Mouse (Mus musculus): ENCODE data around the gene Csnk1g1.

Csnk1g1 gene

DNA sequence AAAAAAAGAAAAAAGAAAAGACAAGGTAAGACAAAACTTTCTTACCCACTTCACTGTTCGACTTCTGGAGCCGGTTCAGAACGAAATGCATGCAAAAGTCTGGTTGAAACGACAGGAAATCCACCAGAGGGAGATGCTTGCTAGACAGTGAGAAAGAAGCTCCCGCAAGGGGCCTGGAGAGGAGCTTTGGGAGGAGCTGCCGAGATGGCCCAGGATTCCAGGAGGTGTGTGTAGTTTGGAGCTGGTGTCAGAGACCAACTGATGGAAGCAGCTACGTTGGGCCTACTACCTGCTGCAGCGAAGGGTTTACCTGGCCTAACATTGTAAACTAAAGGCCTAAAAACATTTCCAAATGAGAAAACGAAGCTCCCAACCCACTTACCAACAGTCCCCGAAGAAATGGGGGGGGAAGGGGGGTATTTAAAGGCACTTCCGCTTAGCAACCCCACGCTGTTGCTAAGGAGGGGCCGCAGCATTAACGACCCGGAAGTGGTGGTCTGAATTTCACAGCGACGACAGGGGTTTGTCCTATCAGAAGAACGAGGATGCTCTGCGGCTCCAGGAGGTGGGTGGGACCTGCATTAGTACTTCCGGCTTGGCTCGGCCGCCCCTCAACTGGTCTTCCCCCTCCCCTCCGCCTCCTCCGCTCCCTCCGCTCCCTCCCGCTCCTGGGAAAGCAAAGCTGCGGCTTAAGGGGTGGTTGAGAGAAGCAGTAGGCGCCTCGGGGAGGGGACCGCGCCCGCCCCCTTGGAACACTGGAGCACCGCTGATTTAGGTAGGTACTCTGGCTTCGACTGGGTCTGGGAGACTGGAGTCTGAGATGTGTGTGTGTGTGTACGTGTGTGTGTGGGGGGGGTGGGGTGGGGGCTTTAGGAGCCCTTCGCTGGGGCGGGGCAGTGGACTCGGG, at the start of gene Csnk1g1, which contains the start of gene Trip4:
Gene Csnk1g1, plus strand, starts transcription at position 531 of the 907 bp plus-strand sequence.
Gene Trip4, minus strand, starts transcription at position 401 of the 907 bp plus-strand sequence.
- peak; percentile 96 for DNase-seq (ENCODE audit: low spot score)

DNA sequence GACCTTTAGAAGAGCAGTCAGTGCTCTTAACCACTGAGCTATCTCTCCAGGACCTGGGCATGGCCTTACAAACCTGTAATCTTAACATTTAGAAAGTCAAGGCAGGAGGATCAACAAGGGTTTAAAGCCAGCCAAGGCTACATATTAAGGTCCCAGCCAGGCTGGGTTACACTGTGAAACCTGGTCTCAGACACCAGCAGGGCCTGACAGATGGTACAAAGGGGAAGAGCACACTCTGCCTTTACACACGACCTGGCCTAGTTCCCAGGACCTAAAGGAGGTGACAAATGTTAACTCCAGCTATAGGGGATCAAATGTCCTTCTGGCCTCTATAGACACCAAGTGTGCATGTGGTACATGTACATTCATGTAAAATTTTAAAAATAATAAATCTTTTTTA, 49.1 kb upstream of the Csnk1g1 start:
- DNase-seq (ENCODE audit: low spot score) = no peak

DNA sequence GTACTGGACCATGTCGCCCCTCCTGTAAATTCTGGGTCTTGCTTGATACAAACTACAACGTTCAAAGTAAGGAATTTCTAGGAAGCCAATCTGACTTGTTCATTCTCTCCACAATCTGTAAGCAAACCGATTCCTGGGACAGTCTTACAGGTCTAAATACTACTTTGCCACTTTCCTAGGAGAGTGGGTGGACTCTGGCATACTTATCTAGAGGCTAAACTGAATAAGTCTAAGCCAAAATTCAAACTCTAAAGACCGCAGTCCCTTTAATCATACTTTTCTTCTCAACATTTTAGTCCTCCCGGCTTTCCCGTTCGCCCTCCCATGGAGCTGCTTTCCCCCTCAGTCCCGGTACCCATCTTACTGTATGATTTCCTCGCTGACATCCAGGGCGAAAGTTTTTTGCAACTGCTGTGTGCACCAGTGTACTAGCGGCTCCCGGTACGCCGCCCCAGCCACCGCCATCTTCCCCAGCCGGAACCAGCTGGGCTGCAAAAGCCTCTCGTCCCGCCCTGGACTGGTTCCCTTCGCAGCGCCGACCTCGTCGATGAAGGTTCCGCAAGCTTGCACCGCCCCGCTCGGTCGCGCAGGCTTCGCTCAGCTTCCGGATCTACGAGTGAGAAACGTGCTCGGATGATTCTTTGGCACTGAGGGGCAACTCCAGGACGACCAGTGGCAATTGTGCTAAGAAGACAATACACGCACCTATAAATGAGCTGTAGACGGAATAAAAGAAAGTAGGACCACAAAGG, 24.0 kb upstream of the Csnk1g1 start:
- peak; percentile 72 for DNase-seq (ENCODE audit: low spot score)

- DNase-seq (ENCODE audit: low spot score) = no peak
Measured at GRCm38 (mm10) chr9:65890143-65890628, 18.5 kb upstream of the Csnk1g1 start, which contains the start of gene Pclaf. Gene Pclaf (plus strand): TSS chr9:65890237.

DNA sequence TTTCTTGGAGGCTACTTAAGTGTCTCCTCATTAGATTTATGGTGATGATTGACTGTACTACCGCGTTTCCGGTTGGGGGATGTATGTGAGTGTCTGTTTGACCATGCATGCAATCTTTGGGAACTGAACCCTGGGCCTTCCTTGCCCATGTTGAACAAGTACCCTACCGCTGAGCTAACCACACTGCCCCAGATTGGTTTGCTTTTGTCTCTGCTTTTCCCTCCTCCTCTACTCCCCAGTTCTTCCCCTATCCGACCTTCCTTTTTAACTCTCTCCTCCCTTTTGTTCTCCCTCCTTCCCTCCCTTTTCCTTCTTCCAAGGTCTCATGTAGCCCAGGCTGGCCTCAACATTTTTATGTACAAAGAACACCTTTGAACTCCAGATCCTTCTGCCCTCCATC, 17.6 kb upstream of the Csnk1g1 start:
- no peak for DNase-seq (ENCODE audit: low spot score)

- DNase-seq (ENCODE audit: low spot score) = no peak
Measured at GRCm38 (mm10) chr9:65896977-65897376, 11.7 kb upstream of the Csnk1g1 start.

GRCm38 (mm10) chr9:65902879-65903278, 5.8 kb upstream of the Csnk1g1 start:
- DNase-seq (ENCODE audit: low spot score) = no peak

DNA sequence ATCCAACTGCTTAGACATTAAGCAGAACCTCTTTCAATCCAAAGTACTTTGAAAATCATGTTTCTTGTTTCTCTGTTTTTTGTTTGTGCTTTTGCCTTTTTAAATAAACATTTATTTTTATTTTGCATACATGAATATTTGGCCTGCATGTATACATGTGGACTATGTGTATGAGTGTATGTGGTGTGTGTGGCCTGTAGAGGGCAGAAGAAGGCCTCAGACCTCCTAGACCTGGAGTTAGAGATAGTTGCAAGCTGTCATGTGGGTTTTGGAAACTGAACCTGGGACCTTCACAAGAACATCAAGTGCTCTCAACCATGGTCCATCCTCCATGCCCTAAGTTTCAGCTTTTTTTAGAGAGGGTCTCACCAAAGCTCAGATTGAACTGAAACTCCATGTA, 5.3 kb upstream of the Csnk1g1 start:
- DNase-seq (ENCODE audit: low spot score) = no peak

- peak; percentile 16 for DNase-seq (ENCODE audit: low spot score)
Measured at GRCm38 (mm10) chr9:65909301-65909801, 627 bp downstream of the Csnk1g1 start.

DNA sequence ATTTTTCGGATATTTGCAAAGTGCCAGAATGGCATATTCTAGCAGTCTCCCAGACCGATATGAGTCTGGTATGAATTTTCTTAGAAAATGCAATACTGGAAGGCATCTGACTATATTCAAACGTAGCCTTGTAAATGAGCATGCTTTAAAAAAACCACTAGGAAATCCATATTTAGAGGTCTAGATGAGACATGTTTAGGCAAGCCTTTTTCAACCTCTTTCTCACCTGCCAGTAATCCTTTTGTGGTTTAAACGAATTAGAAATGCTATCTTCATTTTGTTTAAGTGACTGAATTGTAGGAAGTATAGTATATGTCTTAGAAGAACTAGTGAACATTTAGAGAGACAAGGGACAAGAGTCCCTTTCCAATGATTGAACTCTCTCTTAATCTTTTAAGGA, 1.1 kb downstream of the Csnk1g1 start:
- no peak for DNase-seq (ENCODE audit: low spot score)

- DNase-seq (ENCODE audit: low spot score) = no peak
Measured at GRCm38 (mm10) chr9:65913976-65914375, 5.3 kb downstream of the Csnk1g1 start.

- no peak for DNase-seq (ENCODE audit: low spot score)
Measured at GRCm38 (mm10) chr9:65917015-65917414, 8.3 kb downstream of the Csnk1g1 start.

GRCm38 (mm10) chr9:65928456-65928855, 19.7 kb downstream of the Csnk1g1 start:
- no peak for DNase-seq (ENCODE audit: low spot score)

DNA sequence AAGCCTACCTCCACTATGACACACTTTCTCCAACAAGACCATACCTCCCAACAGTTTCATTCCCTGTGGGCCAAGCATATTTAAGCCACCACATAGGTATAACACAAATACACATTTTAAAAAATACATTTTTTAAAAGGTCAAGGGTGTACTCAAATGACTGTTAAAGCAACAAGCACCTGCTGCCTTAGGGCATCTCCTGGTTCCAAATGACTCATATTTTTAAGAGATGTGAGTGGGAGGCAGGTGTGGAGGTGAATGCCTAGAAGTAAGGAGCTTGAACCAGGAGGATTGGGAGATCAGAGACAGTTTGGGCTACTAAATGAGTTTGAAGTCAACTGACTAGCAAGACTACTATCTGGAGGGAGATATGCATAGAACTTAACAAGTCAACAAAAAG, 21.1 kb downstream of the Csnk1g1 start:
- DNase-seq (ENCODE audit: low spot score) = no peak

DNA sequence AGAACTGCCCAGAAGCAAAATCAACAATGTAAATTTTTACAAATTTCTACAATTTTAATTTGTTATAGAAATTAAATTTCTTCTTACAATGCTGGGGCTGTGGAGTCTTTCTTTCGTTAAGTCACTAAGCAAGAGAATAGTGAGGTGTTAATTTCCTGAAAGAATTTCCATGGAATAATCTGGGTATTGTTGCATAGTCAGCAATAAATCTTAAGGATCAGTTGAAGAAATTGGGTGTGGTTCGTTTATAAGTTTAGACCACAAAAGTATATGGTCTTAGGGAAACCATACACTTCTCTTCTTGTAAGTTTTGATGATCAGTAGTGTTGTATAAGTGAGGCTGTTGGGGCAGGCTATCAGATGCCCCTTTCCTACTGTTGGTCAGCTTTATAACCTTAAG, 28.8 kb downstream of the Csnk1g1 start:
- no peak for DNase-seq (ENCODE audit: low spot score)

- DNase-seq (ENCODE audit: low spot score) = no peak
Measured at GRCm38 (mm10) chr9:65951082-65951587, 42.4 kb downstream of the Csnk1g1 start.

DNA sequence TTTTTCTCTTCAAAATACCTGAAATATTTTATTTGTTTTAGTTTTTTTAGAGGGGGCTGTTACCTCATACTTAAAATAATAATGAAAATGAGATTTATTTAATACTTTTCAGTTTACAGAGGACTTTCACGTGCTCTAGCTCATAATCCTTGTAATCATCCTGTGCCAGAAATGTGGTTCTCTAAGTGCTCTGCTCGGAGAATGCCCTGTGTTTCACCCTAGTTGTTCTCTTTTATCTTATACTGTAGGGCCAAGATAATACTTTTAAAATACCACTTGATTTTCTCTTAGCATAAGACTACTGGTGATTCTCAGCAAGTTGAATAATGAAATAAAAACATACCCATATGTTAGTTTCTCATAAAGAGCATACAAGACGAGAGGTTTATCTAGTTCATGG, 61.3 kb downstream of the Csnk1g1 start:
- no peak for DNase-seq (ENCODE audit: low spot score)

DNA sequence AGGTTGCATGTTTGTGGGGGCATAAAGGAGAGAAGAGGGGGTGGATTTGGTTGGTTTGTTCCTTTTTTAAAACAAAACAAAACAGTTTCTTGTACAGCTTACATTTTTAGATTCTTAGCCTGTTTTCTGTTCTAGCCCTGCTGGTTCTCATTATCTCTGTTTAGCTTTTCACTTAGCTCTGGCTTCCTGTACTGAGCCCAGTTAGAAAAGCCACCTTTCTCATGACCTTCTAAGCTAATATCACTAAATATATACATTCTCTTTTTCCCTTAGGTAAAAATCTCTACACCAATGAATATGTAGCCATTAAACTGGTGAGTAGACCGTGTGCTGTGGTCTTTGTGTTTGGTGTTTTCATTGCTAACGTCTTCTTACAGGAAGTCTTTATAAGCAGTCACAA, 64.5 kb downstream of the Csnk1g1 start:
- DNase-seq (ENCODE audit: low spot score) = no peak

GRCm38 (mm10) chr9:65975886-65976285, 67.2 kb downstream of the Csnk1g1 start:
- DNase-seq (ENCODE audit: low spot score) = no peak

DNA sequence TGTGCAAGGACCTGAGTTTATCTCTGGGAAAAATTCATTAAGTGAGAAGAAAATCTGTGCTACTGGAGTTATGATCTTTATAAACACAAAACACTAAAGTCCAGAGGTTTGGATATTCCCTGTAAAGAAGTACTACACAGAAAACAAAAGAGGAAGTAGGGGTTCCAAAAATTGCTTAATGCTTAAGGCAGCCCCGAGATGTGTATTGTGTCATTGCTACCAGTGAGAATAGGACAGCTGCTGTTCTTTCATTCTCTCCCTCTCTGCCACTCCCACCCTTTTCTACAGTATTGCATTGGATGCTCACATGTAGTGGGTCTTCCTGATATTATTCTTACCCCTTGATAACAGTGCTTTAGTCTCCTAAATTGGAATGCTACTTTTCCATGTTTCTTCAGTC, 74.1 kb downstream of the Csnk1g1 start:
- no peak for DNase-seq (ENCODE audit: low spot score)

DNA sequence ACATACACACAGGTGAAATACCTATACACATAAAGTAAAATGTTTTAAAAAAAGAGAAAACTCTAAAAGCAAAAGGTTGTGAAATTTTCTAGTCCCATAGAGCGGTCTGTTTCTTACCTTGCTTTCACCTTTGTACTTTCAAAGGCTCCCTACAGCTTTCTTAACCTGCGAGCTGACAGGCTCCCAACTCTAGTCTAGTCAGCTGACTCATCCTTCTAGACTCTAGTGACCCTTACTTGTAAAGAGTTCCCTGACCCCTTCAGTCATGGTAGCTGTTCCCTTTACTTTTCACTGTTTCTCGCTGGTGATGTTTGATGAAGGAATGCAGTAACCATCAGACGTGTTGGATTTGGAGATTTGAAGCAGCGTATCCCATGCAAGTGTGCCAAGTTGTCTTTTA, 78.3 kb downstream of the Csnk1g1 start:
- no peak for DNase-seq (ENCODE audit: low spot score)

DNA sequence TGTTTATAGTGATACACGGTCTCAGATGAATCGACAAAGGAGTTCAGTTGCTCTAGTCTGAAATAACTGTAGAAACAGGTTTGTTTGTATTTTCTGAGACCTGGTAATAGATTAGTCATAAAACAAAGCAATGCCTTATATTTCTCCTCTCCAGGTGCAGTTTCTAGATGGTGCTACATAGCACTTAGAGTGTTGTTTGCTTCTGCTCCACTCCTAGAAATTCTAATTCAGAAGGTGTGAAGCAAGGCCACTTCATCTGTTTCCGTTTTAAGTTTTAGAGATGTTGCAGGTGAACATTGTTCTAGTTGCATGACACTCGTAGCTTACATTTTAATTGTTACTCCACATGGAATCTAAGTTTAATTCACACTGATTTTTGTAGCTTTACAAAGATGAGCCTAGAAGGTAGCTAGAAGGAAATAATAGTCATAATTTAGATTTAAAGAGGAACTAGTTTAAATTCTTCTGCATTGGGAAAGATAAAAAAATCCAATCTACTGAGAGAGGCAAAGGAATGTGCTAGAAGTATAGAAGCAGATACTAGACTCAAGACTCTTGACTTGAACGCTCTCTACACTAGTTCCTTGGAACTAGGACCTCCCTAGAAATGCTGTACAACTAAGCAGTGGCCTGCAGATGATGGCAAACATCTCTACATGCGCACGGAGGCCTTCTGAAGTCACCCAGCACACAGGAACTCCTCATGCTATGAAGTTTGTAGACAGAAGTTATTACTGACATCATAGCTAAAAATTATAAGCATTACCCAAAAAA, 87.1 kb downstream of the Csnk1g1 start:
- DNase-seq (ENCODE audit: low spot score) = no peak

All from left cerebral cortex, adult 11 months (tissue).